Mouse (Mus musculus): ENCODE results near the gene Esrrg. TPM values are rescaled to one million over a fixed set of nuclear protein-coding genes. Genes with fewer than 3 reads are reported as not detected.

The Esrrg gene
- total and polyA plus RNA-seq, 3 experiments: 14.0 to 48.5 (median 45.2) TPM

DNA sequence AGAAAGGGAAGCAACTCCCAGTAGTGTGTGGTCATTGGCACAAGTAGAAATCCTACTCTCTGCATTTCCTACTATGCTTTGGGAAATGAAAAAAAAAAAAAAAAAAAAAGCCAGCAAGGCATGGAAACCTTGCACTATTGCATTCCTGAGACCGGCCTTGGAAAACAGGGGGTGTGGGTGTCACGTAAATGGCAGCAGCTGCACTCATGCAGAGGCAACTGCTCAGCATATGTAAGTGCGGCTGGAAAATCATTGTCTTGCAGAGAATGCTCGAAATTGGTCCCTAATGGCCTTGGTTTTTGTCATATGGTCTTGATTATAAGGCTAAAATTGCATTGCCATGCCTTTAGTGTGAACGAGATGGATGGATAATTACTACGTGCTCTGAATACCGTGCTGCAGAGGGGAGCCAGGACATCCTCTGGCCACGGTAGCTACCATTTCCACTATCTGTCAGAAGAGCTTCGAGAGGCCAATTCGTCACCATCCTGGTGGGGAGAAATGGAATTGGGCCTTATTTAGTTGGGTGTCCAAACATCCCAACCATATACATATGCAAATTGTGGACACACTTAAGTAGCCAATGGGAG, 171.1 kb downstream of the Esrrg start:
- H3K9ac ChIP-seq (ENCODE audit: low read depth, low read length): no peak overlapping the region
- 85% methylated on average over 10 of the region's 10 CpGs for WGBS
- H3K79me2 ChIP-seq (replicated peaks; ENCODE audit: control insufficient read depth, insufficient read depth, low read length): no peaks in the 10 kb centered on the region
- intact Hi-C loops (cut with DNase I): no loop called here
- no peak for DNase-seq
- no peaks in the 10 kb centered on the region for H3K4me1 ChIP-seq (ENCODE audit: control insufficient read depth, insufficient read depth, low read length)
- H3K4me3 ChIP-seq: no peak overlapping the region
- no peak overlapping the region for H3K27ac ChIP-seq
- H3K27me3 ChIP-seq (ENCODE audit: control insufficient read depth, insufficient read depth, low read length): no peaks in the 10 kb centered on the region
- no peaks in the 10 kb centered on the region for H3K36me3 ChIP-seq (ENCODE audit: control insufficient read depth, insufficient read depth, low read length)
- TF ChIP-seq CTCF (IDR thresholded peaks at IDR 0.05) (no peak), POLR2A (IDR thresholded peaks at IDR 0.05; ENCODE audit: insufficient read depth, low read depth, low read length) (no peak), EP300 (IDR thresholded peaks at IDR 0.05; ENCODE audit: insufficient read depth, low read depth, low read length) (no peak)

DNA sequence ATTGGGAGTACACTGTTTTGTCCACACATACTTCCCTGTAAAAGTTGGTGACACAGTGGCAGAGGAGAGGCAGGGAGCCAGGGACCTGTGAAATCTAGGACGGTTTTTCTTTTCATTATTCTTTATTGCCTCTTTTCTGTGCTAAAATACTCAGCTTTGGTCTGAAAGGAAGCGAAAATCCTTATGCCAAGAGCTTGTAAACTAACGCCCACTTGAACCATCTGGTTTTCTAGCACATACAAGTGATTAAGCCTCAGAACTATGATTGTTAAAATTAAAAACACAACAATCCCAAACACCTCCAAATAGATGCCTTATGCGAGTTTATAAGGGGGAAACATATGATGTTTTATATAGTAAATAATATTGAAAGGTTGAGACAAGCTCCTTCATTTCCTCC, 176.6 kb downstream of the Esrrg start:
- Histone ChIP-seq H3K36me3 (ENCODE audit: control insufficient read depth, insufficient read depth, low read length) (no peaks in the 10 kb centered on the region), H3K27ac (no peak overlapping the region), H3K4me3 (no peak overlapping the region), H3K4me1 (ENCODE audit: control insufficient read depth, insufficient read depth, low read length) (no peaks in the 10 kb centered on the region), H3K27me3 (ENCODE audit: control insufficient read depth, insufficient read depth, low read length) (no peaks in the 10 kb centered on the region), H3K79me2 (replicated peaks; ENCODE audit: control insufficient read depth, insufficient read depth, low read length) (no peaks in the 10 kb centered on the region), H3K9ac (ENCODE audit: low read depth, low read length) (no peak overlapping the region)
- DNase-seq: no peak
- intact Hi-C loops (cut with DNase I): no loop called here
- no peak for TF ChIP-seq POLR2A (IDR thresholded peaks at IDR 0.05; ENCODE audit: insufficient read depth, low read depth, low read length)
- no peak for TF ChIP-seq CTCF (IDR thresholded peaks at IDR 0.05)
- 71% methylated on average over 4 of the region's 4 CpGs for WGBS

GRCm38 (mm10) chr1:187787055-187788016, 178.7 kb downstream of the Esrrg start:
- H3K36me3 ChIP-seq (ENCODE audit: control insufficient read depth, insufficient read depth, low read length): no peaks in the 10 kb centered on the region
- H3K27me3 ChIP-seq (ENCODE audit: control insufficient read depth, insufficient read depth, low read length): no peaks in the 10 kb centered on the region
- TF ChIP-seq CTCF (IDR thresholded peaks at IDR 0.05) (no peak), EP300 (IDR thresholded peaks at IDR 0.05; ENCODE audit: insufficient read depth, low read depth, low read length) (no peak), POLR2A (IDR thresholded peaks at IDR 0.05; ENCODE audit: insufficient read depth, low read depth, low read length) (no peak)
- H3K9ac ChIP-seq (ENCODE audit: low read depth, low read length): no peak overlapping the region
- no peaks in the 10 kb centered on the region for H3K4me1 ChIP-seq (ENCODE audit: control insufficient read depth, insufficient read depth, low read length)
- WGBS: 79% methylated on average over 7 of the region's 7 CpGs
- H3K27ac ChIP-seq: no peak overlapping the region
- no peak overlapping the region for H3K4me3 ChIP-seq
- intact Hi-C loops (cut with DNase I): no loop called here
- no peaks in the 10 kb centered on the region for H3K79me2 ChIP-seq (replicated peaks; ENCODE audit: control insufficient read depth, insufficient read depth, low read length)
- no peak for DNase-seq

GRCm38 (mm10) chr1:187794240-187794930, 185.8 kb downstream of the Esrrg start:
- H3K27ac ChIP-seq: no peak overlapping the region
- no peak for TF ChIP-seq EP300 (IDR thresholded peaks at IDR 0.05; ENCODE audit: insufficient read depth, low read depth, low read length)
- no peak for TF ChIP-seq POLR2A (IDR thresholded peaks at IDR 0.05; ENCODE audit: insufficient read depth, low read depth, low read length)
- no peak for TF ChIP-seq CTCF (IDR thresholded peaks at IDR 0.05)
- no peak overlapping the region for H3K9ac ChIP-seq (ENCODE audit: low read depth, low read length)
- no peaks in the 10 kb centered on the region for H3K27me3 ChIP-seq (ENCODE audit: control insufficient read depth, insufficient read depth, low read length)
- no peak for DNase-seq
- H3K4me1 ChIP-seq (ENCODE audit: control insufficient read depth, insufficient read depth, low read length): peaks cover 1% of the 10 kb centered on the region; the same call in 1 of the 2 replicates
- WGBS: 85% methylated on average over 5 of the region's 5 CpGs
- no peak overlapping the region for H3K4me3 ChIP-seq
- H3K79me2 ChIP-seq (replicated peaks; ENCODE audit: control insufficient read depth, insufficient read depth, low read length): no peaks in the 10 kb centered on the region
- H3K36me3 ChIP-seq (ENCODE audit: control insufficient read depth, insufficient read depth, low read length): peaks cover 3% of the 10 kb centered on the region
- intact Hi-C loops (cut with DNase I): no loop called here

GRCm38 (mm10) chr1:187795551-187795950, 187.0 kb downstream of the Esrrg start:
- peak in 1 of 2 experiments; percentile 18 for DNase-seq
- H3K27ac ChIP-seq: no peak overlapping the region
- no peak for TF ChIP-seq POLR2A (IDR thresholded peaks at IDR 0.05; ENCODE audit: insufficient read depth, low read depth, low read length)
- no peak for TF ChIP-seq CTCF (IDR thresholded peaks at IDR 0.05)
- TF ChIP-seq EP300 (IDR thresholded peaks at IDR 0.05; ENCODE audit: insufficient read depth, low read depth, low read length): no peak

More at GRCm38 (mm10) chr1:187795551-187795950, 187.0 kb downstream of the Esrrg start:
- H3K36me3 ChIP-seq (ENCODE audit: control insufficient read depth, insufficient read depth, low read length): peaks cover 3% of the 10 kb centered on the region
- intact Hi-C loops (cut with DNase I): no loop called here
- 19% methylated on average over 3 of the region's 3 CpGs for WGBS
- H3K79me2 ChIP-seq (replicated peaks; ENCODE audit: control insufficient read depth, insufficient read depth, low read length): no peaks in the 10 kb centered on the region
- H3K4me3 ChIP-seq: no peak overlapping the region
- peaks cover 1% of the 10 kb centered on the region; the same call in 1 of the 2 replicates for H3K4me1 ChIP-seq (ENCODE audit: control insufficient read depth, insufficient read depth, low read length)
- H3K9ac ChIP-seq (ENCODE audit: low read depth, low read length): no peak overlapping the region
- H3K27me3 ChIP-seq (ENCODE audit: control insufficient read depth, insufficient read depth, low read length): no peaks in the 10 kb centered on the region
